Mouse (Mus musculus) skeletal muscle tissue, adult 2 months (tissue): ENCODE measurements around the gene Tcf7l1.

Source experiments
- DNase-seq: peaks from one replicate; pipeline ENCODE4 v3.0.0-alpha.2; 2012; ENCODE audit warnings: low read depth, low spot score

Tcf7l1 gene

GRCm38 (mm10) chr6:72698559-72698958 lies 90.5 kb downstream of the Tcf7l1 start:
- DNase-seq: no peak

DNA sequence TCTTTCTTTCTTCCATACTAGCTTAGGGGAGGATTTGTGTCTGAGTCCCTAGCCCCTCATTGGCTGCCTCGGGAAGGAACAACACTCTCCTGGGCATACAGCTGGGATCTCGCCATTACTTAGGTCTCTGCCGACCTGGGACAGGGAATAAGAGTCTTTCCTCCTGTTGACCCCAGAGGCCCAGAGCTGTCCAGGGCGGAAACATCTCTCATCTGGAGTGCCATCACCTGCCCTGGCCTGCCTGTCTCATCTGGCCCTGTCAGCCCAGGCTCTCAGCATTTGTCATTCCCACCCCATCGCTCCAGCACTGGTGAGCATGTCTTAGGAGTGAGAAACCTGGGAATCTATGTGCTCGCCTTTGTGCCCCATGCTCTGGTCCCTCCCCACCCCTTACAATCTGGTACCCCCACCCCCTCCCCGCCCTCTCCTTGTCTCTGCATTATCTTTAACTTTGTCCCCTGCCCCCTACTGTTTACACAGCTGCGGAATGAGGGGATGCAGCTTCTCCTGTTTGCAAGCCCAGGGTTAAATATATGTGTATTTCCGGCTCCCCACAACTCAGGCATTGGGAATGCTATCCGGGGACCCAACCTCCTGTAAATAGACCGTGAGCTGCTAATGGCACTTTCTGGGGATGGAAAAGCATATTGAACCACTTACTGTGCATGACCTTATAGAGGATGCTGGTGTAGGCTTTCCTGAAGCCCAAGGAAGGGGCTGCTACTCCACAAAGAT lies 92.3 kb downstream of the Tcf7l1 start:
- DNase-seq: no peak

- no peak for DNase-seq
These were observed 94.3 kb downstream of the Tcf7l1 start for GRCm38 (mm10) chr6:72694791-72695204.

GRCm38 (mm10) chr6:72694047-72694790 lies 94.8 kb downstream of the Tcf7l1 start:
- DNase-seq: no peak

- no peak for DNase-seq
These were observed 96.6 kb downstream of the Tcf7l1 start for GRCm38 (mm10) chr6:72692469-72692868.

DNA sequence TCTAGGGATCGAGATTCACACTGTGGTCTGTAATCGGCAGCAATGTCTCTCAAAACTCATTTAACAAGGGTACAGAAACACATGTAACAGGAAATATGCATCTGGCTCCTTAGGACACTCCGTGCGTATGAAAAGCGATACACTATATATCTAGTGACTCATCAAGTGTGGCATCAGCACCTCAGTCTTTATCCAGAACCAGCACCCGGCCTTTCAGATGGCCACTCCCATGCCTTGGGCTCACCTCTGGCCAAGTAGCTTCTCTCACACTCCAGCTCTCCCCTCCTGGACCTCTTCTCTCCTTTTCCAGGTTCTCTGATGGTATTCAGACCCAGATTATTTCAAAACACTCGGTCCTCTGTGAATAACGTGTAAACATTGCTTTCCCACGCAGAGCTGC lies 97.5 kb downstream of the Tcf7l1 start:
- no peak for DNase-seq

GRCm38 (mm10) chr6:72690595-72690994 lies 98.5 kb downstream of the Tcf7l1 start:
- DNase-seq: no peak

GRCm38 (mm10) chr6:72690001-72690400 lies 99.1 kb downstream of the Tcf7l1 start:
- DNase-seq: peak; percentile 79

GRCm38 (mm10) chr6:72689046-72689445 lies 100.0 kb downstream of the Tcf7l1 start:
- DNase-seq: no peak

DNA sequence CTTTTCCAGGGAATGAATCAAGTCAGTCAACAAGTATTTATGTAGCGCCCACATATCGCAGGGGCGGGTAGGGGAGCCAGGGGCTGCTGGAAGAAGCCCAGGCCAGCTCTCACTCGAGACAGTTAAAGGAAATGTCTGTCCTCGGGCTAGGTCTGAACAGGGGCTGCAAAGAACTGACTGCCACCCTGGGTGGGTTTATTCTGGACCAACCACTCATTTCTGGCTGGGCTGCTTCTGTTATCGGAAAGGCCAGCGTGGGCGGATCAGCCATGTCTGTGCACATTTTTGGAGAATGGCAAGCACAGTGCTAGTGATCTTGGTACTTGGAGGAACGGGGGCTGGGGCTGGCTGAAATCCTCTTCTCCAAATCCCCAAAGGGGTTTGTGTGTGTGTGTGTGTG lies 103.9 kb downstream of the Tcf7l1 start:
- DNase-seq: no peak

- DNase-seq: no peak
These were observed 104.7 kb downstream of the Tcf7l1 start for GRCm38 (mm10) chr6:72684260-72684805.

DNA sequence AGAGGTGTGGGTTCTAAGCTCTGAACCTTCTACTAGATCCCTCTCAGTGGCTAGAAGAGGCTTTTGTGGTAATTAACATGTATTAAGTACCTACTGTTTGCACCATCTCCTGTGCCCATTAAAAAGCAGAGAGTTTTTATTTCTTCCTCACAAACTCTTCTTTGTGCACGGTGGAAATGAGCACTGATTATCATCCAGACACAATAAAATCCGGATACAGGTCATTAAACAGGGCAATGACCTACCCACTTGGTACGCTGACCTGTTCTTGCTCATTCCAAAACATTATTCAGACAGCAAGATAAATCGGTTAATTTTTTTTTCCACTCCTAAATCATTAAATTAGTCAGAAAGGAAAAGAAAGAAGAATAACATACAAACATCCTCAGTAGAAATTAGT lies 106.8 kb downstream of the Tcf7l1 start:
- DNase-seq: no peak

- no peak for DNase-seq
These were observed 108.1 kb downstream of the Tcf7l1 start for GRCm38 (mm10) chr6:72680936-72681335.

DNA sequence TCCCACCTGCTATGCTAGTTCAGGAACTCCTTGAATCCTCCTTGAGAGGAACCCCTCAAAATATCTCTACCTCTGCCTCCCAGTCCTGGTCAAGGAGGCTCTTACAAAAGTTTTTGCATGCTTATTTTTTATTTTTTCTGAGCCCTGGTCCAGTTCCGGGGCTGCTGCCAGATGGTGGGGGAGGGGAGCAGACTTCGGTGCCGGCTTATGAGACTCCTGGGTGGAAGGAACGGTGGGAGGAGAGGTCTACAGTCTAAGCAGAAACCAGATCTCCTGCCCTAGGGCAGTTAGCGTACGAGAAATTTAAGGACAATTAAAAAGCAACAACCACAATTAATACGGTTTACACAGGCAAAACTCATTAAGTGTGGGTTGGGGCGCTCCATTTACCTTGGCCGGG lies 110.4 kb downstream of the Tcf7l1 start:
- DNase-seq: no peak

DNA sequence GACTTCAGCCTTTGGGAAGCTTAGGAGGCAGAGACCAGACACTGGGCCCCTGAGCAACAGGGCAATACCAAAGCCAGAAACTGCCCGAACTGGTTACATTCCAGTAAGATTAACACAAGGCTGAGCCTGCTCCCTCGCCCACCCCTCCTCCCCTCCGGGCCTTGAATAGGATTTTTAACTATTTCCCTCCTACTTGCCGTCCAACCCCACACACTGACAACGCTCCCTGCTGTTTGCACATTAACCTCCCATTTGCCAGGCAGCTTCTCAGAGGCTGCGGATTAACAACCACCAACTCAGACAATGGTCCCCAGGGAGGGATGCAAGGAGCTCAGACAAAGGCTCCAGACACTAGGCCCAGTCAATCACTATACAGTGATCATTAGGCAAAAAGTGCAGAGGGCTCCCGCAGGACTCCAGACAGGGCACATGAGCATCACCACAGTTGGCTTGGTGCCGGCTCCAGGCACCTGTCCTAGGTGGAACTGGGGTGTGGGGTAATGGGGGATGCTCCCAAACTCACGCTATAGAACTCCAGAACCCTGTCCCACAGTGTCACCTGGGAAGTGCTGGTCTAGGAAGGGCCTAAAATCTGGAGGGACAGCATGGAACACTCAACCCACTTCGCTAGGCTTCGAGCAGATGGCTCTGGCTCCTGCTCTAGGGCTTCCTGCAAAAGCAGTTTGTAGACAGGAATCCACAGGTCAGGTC lies 111.4 kb downstream of the Tcf7l1 start:
- DNase-seq: no peak

GRCm38 (mm10) chr6:72677079-72677478 lies 112.0 kb downstream of the Tcf7l1 start:
- no peak for DNase-seq

- no peak for DNase-seq
These were observed 112.7 kb downstream of the Tcf7l1 start for GRCm38 (mm10) chr6:72676376-72676775.

DNA sequence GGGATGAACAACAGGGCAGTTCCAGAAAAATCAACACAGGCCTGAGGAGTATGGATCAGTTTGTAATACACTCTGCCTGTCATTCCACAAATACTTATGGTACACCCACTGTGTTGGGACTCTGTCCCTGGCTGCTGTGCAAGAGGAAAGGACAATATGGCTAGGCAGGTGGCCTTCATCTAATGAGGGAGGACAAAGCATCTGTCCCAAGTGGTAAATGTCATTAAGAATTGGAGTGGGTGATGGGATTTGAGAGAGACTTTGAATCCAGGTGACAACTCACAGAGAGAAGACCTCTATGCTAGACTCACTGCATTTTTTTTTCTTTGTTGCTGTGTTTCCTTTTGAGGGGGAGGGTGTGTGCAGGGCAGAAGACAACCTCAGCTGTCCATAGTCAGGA lies 115.3 kb downstream of the Tcf7l1 start:
- DNase-seq: no peak

DNA sequence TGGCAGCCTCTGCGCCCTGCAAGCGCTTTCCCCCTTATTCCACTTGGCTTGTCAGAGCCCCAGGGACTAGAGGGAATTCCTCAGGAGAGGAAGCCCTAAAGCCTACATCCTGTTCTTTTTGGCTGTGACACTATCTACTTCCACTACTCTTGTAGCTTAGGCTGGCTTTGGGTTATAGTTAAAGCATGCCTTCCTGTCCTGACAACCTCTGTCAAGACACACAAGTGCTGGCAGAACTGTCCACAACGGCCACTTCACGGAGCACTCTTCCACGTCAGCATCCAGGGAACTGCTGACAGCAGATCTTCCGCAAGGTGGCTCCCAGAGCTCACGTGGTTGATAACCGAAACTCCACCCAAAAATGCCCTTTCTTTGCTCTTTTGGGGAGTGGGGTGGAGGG lies 117.9 kb downstream of the Tcf7l1 start:
- DNase-seq: no peak

DNA sequence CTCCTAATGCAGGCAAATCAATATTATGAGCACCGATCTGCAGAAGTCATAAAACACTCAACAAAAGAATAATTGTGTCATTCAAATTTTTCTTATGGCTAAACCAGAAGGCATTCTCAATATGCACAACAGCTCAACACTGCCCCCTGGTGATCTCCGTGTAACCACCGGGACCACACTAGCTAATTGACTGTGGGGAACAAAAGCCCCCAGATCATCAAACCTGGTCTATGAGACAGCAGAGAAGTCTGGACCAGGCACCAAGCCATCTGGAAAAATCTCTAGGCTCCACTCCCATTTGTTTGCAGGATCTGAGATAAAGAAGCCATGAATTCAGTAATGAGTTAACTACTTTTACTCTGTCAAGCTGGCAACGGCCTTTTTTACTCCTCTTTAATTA lies 122.0 kb downstream of the Tcf7l1 start:
- no peak for DNase-seq

DNA sequence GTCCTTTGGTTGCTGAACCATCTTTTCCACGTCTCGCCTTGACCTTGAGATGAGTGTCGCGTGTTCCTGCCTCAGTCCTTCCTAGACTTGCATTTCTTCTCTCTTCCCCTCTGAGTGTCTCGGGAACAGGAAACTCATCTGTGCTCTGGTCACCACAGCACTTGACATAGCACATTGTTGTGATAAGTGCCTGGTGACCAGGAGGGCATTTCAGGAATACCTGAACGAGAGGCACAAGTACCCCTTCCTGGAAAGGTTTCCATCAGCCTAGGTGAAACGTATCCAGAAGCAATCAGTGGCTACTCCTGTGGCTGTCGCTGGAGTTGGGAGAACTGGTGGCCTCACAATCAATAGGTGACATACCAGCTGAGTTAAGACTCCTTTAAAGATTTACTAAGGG lies 124.8 kb downstream of the Tcf7l1 start:
- no peak for DNase-seq

DNA sequence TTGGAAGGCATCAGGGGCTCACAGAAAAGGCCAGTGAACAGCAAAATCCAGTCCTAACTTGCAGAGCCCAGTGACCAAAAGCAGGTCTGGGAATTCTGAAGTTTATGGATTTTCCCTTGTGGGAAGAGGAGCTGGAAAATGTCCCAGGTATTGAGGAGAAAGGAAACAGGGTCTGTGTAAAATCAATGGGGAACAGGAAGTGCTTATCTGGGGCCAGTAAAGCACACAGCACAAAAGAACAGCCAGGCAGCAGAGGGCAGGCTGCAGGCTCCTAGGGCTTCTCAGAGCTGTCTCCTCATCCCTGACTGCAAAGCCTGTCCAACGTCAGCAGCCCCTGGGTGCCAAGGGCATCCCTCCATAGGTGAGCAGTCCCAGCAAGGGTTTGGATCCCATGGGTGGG lies 126.1 kb downstream of the Tcf7l1 start:
- no peak for DNase-seq
